Mouse (Mus musculus) MEL (cell line): ENCODE measurements at regions not wholly inside any gene's neighbourhood (a gene's known extent, or its start where the extent isn't known, plus 50 kb on each side); places are given as distances from the start of the nearest gene placed in this dataset.

Experiments used
- DNase-seq: peaks from one replicate; pipeline ENCODE4 v3.0.0; 2011; ENCODE audit warnings: low read depth, low spot score
- H3K27ac ChIP-seq: 2 replicates; pipeline ENCODE4 v1.5.1; 2012; ENCODE audit warnings: low read depth, mild to moderate bottlenecking, control low read depth, low read length, moderate library complexity; ENCODE audit not compliant: control insufficient read depth
- H3K27me3 ChIP-seq, 2 experiments: fragments of 150-350 bp in 1 of 2; sonication (generic) in 1 of 2; 2 replicates each; pipeline ENCODE4 v1.6.1; 2012; ENCODE audit warnings: low read length in 2 of 2, mild to moderate bottlenecking in 2 of 2, improper control_type of control experiment in 1 of 2, moderate library complexity in 1 of 2; ENCODE audit not compliant: insufficient read depth in 2 of 2, control insufficient read depth in 1 of 2
- H3K36me3 ChIP-seq, 2 experiments: 2 replicates each; pipeline ENCODE4 v1.6.1; 2012 to 2014; ENCODE audit warnings: low read length in 2 of 2, improper control_type of control experiment in 1 of 2, inconsistent platforms in 1 of 2, mild to moderate bottlenecking in 1 of 2; ENCODE audit not compliant: insufficient read depth in 2 of 2, control insufficient read depth in 1 of 2
- H3K4me1 ChIP-seq, 2 experiments: fragments of 150-350 bp in 1 of 2; sonication (generic) in 1 of 2; 2 replicates each; pipeline ENCODE4 v1.6.1; 2012; ENCODE audit warnings: low read length in 2 of 2, improper control_type of control experiment in 1 of 2, mild to moderate bottlenecking in 1 of 2; ENCODE audit not compliant: insufficient read depth in 2 of 2, control insufficient read depth in 1 of 2
- H3K4me3 ChIP-seq, 2 experiments: fragments of 150-350 bp in 1 of 2; sonication (generic) in 1 of 2; 2 replicates each; pipeline ENCODE4 v1.5.1; 2012; ENCODE audit warnings: low read depth in 2 of 2, low read length in 2 of 2, mild to moderate bottlenecking in 2 of 2, moderate library complexity in 2 of 2, control low read depth in 1 of 2, improper control_type of control experiment in 1 of 2; ENCODE audit not compliant: control insufficient read depth in 1 of 2, insufficient read depth in 1 of 2
- H3K79me2 ChIP-seq: 2 replicates; pipeline ENCODE4 v1.6.1; 2012; ENCODE audit warnings: mild to moderate bottlenecking, low read length, moderate library complexity; ENCODE audit not compliant: control insufficient read depth, poor library complexity, insufficient read depth
- H3K9ac ChIP-seq: 2 replicates; pipeline ENCODE4 v1.6.1; 2012; ENCODE audit warnings: low read depth, mild to moderate bottlenecking, control low read depth, low read length, moderate library complexity; ENCODE audit not compliant: control insufficient read depth, poor library complexity, severe bottlenecking
- H3K9me3 ChIP-seq: fragments of 150-350 bp; sonication (generic); replicated peaks from 2 replicates; pipeline ENCODE4 v1.6.1; 2012; ENCODE audit warnings: mild to moderate bottlenecking, low read length, improper control_type of control experiment, moderate library complexity; ENCODE audit not compliant: insufficient read depth
- BHLHE40 ChIP-seq: IDR thresholded peaks from 2 replicates; pipeline ENCODE4 v1.6.1; 2012; ENCODE audit warnings: low read depth, mild to moderate bottlenecking, inconsistent platforms, low read length, improper control_type of control experiment, borderline replicate concordance
- CHD1 ChIP-seq: IDR thresholded peaks from 2 replicates; pipeline ENCODE4 v1.6.1; 2012; ENCODE audit warnings: low read depth, mild to moderate bottlenecking, inconsistent platforms, low read length, improper control_type of control experiment
- CHD2 ChIP-seq: IDR thresholded peaks from 2 replicates; pipeline ENCODE4 v1.6.1; 2011; ENCODE audit warnings: low read length, improper control_type of control experiment
- CTCF ChIP-seq, 3 experiments: IDR thresholded peaks in 2 of 3; conservative IDR thresholded peaks in 1 of 3; 2 replicates each; pipeline ENCODE4 v1.5.1; 2011 to 2012; ENCODE audit warnings: low read length in 3 of 3, low read depth in 2 of 3, mild to moderate bottlenecking in 2 of 3, improper control_type of control experiment in 1 of 3, inconsistent platforms in 1 of 3, mixed read lengths in 1 of 3, moderate library complexity in 1 of 3; ENCODE audit not compliant: control insufficient read depth in 1 of 3, insufficient read depth in 1 of 3, poor library complexity in 1 of 3, severe bottlenecking in 1 of 3
- E2F4 ChIP-seq: IDR thresholded peaks from 2 replicates; pipeline ENCODE4 v1.6.1; 2011; ENCODE audit warnings: low read depth, low read length, improper control_type of control experiment, borderline replicate concordance
- ETS1 ChIP-seq: IDR thresholded peaks from 2 replicates; pipeline ENCODE4 v1.6.1; 2012; ENCODE audit warnings: low read depth, mild to moderate bottlenecking, inconsistent platforms, low read length, improper control_type of control experiment, moderate library complexity
- GABPA ChIP-seq: IDR thresholded peaks from 2 replicates; pipeline ENCODE4 v1.6.1; 2012; ENCODE audit warnings: low read depth, mild to moderate bottlenecking, inconsistent platforms, low read length, improper control_type of control experiment, moderate library complexity
- GATA1 ChIP-seq: IDR thresholded peaks from 2 replicates; pipeline ENCODE4 v1.6.1; 2011; ENCODE audit warnings: low read depth, low read length, improper control_type of control experiment
- JUND ChIP-seq: IDR thresholded peaks from 2 replicates; pipeline ENCODE4 v1.6.1; 2011; ENCODE audit warnings: low read depth, mild to moderate bottlenecking, improper control_type of control experiment, low read length
- MAFK ChIP-seq: IDR thresholded peaks from 2 replicates; pipeline ENCODE4 v1.6.1; 2011; ENCODE audit warnings: low read depth, mild to moderate bottlenecking, low read length, improper control_type of control experiment, borderline replicate concordance
- MAZ ChIP-seq: IDR thresholded peaks from 2 replicates; pipeline ENCODE4 v1.6.1; 2012; ENCODE audit warnings: low read depth, mild to moderate bottlenecking, inconsistent platforms, low read length, improper control_type of control experiment
- MEF2A ChIP-seq: IDR thresholded peaks from 2 replicates; pipeline ENCODE4 v1.6.1; 2014; ENCODE audit warnings: low read depth, mild to moderate bottlenecking, inconsistent platforms, low read length, improper control_type of control experiment; ENCODE audit not compliant: poor library complexity, insufficient replicate concordance, severe bottlenecking; ENCODE audit errors: extremely low read depth
- MYB ChIP-seq: IDR thresholded peaks from 2 replicates; pipeline ENCODE4 v1.6.1; 2011; ENCODE audit warnings: mild to moderate bottlenecking, low read depth, low read length, improper control_type of control experiment
- MYC ChIP-seq: IDR thresholded peaks from 2 replicates; pipeline ENCODE4 v1.6.1; 2011; ENCODE audit warnings: low read depth, mild to moderate bottlenecking, low read length, improper control_type of control experiment, moderate library complexity
- NRF1 ChIP-seq: IDR thresholded peaks from 2 replicates; pipeline ENCODE4 v1.6.1; 2014; ENCODE audit warnings: low read depth, mild to moderate bottlenecking, inconsistent platforms, low read length, improper control_type of control experiment, moderate library complexity; ENCODE audit not compliant: poor library complexity, insufficient read depth, severe bottlenecking
- POLR2A ChIP-seq, 2 experiments: IDR thresholded peaks; 2 replicates each; pipeline ENCODE4 v1.6.1; 2011 to 2012; ENCODE audit warnings: low read length in 2 of 2, mild to moderate bottlenecking in 2 of 2, control low read depth in 1 of 2, improper control_type of control experiment in 1 of 2, low read depth in 1 of 2, moderate library complexity in 1 of 2; ENCODE audit not compliant: control insufficient read depth in 1 of 2, insufficient read depth in 1 of 2, poor library complexity in 1 of 2
- POLR2AphosphoS5 ChIP-seq: IDR thresholded peaks from 2 replicates; pipeline ENCODE4 v1.6.1; 2012; ENCODE audit warnings: low read depth, borderline replicate concordance, mild to moderate bottlenecking, inconsistent platforms, low read length, moderate library complexity, mixed read lengths
- RCOR1 ChIP-seq: IDR thresholded peaks from 2 replicates; pipeline ENCODE4 v1.6.1; 2012; ENCODE audit warnings: low read depth, mild to moderate bottlenecking, inconsistent platforms, low read length, improper control_type of control experiment
- SMC3 ChIP-seq: IDR thresholded peaks from 2 replicates; pipeline ENCODE4 v1.6.1; 2011; ENCODE audit warnings: low read depth, low read length, improper control_type of control experiment
- TAL1 ChIP-seq: IDR thresholded peaks from 2 replicates; pipeline ENCODE4 v1.6.1; 2012; ENCODE audit warnings: mild to moderate bottlenecking, inconsistent platforms, low read length, moderate library complexity, mixed read lengths
- TBP ChIP-seq: IDR thresholded peaks from 2 replicates; pipeline ENCODE4 v1.8.0; 2011; ENCODE audit warnings: low read depth, low read length, improper control_type of control experiment
- TCF12 ChIP-seq: IDR thresholded peaks from 2 replicates; pipeline ENCODE4 v1.6.1; 2014; ENCODE audit warnings: low read depth, mild to moderate bottlenecking, inconsistent platforms, low read length, improper control_type of control experiment, moderate library complexity
- USF1 ChIP-seq: IDR thresholded peaks from 2 replicates; pipeline ENCODE4 v1.6.1; 2014; ENCODE audit warnings: low read depth, mild to moderate bottlenecking, inconsistent platforms, low read length, improper control_type of control experiment, moderate library complexity
- USF2 ChIP-seq, 2 experiments: IDR thresholded peaks; 2 replicates each; pipeline ENCODE4 v1.6.1; 2011 to 2012; ENCODE audit warnings: improper control_type of control experiment in 2 of 2, low read length in 2 of 2, borderline replicate concordance in 1 of 2, inconsistent platforms in 1 of 2, low read depth in 1 of 2, mild to moderate bottlenecking in 1 of 2; ENCODE audit not compliant: insufficient read depth in 1 of 2
- ZC3H11A ChIP-seq: IDR thresholded peaks from 2 replicates; pipeline ENCODE4 v1.6.1; 2012; ENCODE audit warnings: low read depth, mild to moderate bottlenecking, inconsistent platforms, low read length, improper control_type of control experiment
- ZMIZ1 ChIP-seq: IDR thresholded peaks from 2 replicates; pipeline ENCODE4 v1.6.1; 2012; ENCODE audit warnings: low read depth, mild to moderate bottlenecking, inconsistent platforms, low read length, improper control_type of control experiment, moderate library complexity
- ZNF384 ChIP-seq: IDR thresholded peaks from 2 replicates; pipeline ENCODE4 v1.6.1; 2012; ENCODE audit warnings: low read depth, mild to moderate bottlenecking, inconsistent platforms, low read length, improper control_type of control experiment

GRCm38 (mm10) chr5:74893276-74893675 is 151.3 kb downstream of the Chic2 start:
- H3K9ac ChIP-seq: no peak overlapping the region
- no peak overlapping the region for H3K27ac ChIP-seq
- no peaks in the 10 kb centered on the region for H3K36me3 ChIP-seq
- H3K79me2 ChIP-seq: no peaks in the 10 kb centered on the region
- TF ChIP-seq BHLHE40 (no peak), RCOR1 (no peak), USF2 (IDR thresholded peaks at IDR 0.05; ENCODE audit: borderline replicate concordance in 1 of 2, insufficient read depth in 1 of 2, low read depth in 1 of 2, low read length in 2 of 2) (no peak), ZMIZ1 (no peak), E2F4 (no peak), GABPA (no peak), ZNF384 (no peak), GATA1 (no peak), MAFK (no peak), MYB (no peak), MEF2A (no peak), POLR2A (IDR thresholded peaks at IDR 0.05; ENCODE audit: control insufficient read depth in 1 of 2, insufficient read depth in 1 of 2, low read depth in 1 of 2, low read length in 2 of 2, poor library complexity in 1 of 2) (no peak), TAL1 (no peak)
- no peak for DNase-seq
- peaks cover 3 to 9% of the 10 kb centered on the region in 2 experiments for H3K27me3 ChIP-seq
- H3K9me3 ChIP-seq: no peaks in the 10 kb centered on the region
- no peak overlapping the region for H3K4me3 ChIP-seq
- no peaks in the 10 kb centered on the region for H3K4me1 ChIP-seq

GRCm38 (mm10) chr5:74891541-74891940 is 153.0 kb downstream of the Chic2 start:
- Histone ChIP-seq H3K79me2 (no peaks in the 10 kb centered on the region), H3K4me3 (no peak overlapping the region)
- DNase-seq: no peak
- TF ChIP-seq POLR2AphosphoS5 (no peak), TCF12 (no peak), ZC3H11A (no peak), E2F4 (no peak), GABPA (no peak), CHD1 (no peak), USF2 (IDR thresholded peaks at IDR 0.05; ENCODE audit: borderline replicate concordance in 1 of 2, insufficient read depth in 1 of 2, low read depth in 1 of 2, low read length in 2 of 2) (no peak), MYC (no peak), CHD2 (no peak), CTCF (IDR thresholded peaks at IDR 0.05 in 2 of 3, conservative IDR thresholded peaks at IDR 0.05 in 1 of 3; ENCODE audit: control insufficient read depth in 1 of 3, insufficient read depth in 1 of 3, low read depth in 2 of 3, low read length in 3 of 3, poor library complexity in 1 of 3, severe bottlenecking in 1 of 3) (no peak), SMC3 (no peak), POLR2A (IDR thresholded peaks at IDR 0.05; ENCODE audit: control insufficient read depth in 1 of 2, insufficient read depth in 1 of 2, low read depth in 1 of 2, low read length in 2 of 2, poor library complexity in 1 of 2) (no peak), JUND (no peak), ZNF384 (no peak), USF1 (no peak), MAZ (no peak), TBP (no peak), GATA1 (no peak), NRF1 (no peak), ETS1 (no peak)
- TF ChIP-seq, all 39 proteins: peak for 0
- Histone ChIP-seq H3K4me1 (no peaks in the 10 kb centered on the region), H3K36me3 (no peaks in the 10 kb centered on the region), H3K9me3 (no peaks in the 10 kb centered on the region), H3K27me3 (peaks cover 0 to 7% of the 10 kb centered on the region in 2 experiments), H3K27ac (no peak overlapping the region), H3K9ac (no peak overlapping the region)
